Mouse (Mus musculus) forebrain, embryonic 16.5 days (tissue): ENCODE data around the gene Edrf1. TPM values are rescaled to one million over a fixed set of nuclear protein-coding genes. Genes with fewer than 3 reads are reported as not detected.

Experiments used
- ATAC-seq: fragments of 200-750 bp; cut with Nextera tagmentation; 2 replicates; pipeline ENCODE4 v1.8.0; 2017; ENCODE audit warnings: mild to moderate bottlenecking, moderate library complexity
- H3K27ac ChIP-seq: fragments of 300-500 bp; sonication (generic); 2 replicates; pipeline ENCODE4 v1.5.1; 2014; ENCODE audit warnings: low read length, control low read depth
- H3K27me3 ChIP-seq: fragments of 300-500 bp; sonication (generic); replicated peaks from 2 replicates; pipeline ENCODE4 v1.6.1; 2014; ENCODE audit warnings: low read length; ENCODE audit not compliant: control insufficient read depth, insufficient read depth
- H3K36me3 ChIP-seq: fragments of 300-500 bp; sonication (generic); 2 replicates; pipeline ENCODE4 v1.6.1; 2014; ENCODE audit not compliant: control insufficient read depth, insufficient read depth
- H3K4me1 ChIP-seq: fragments of 300-500 bp; sonication (generic); replicated peaks from 2 replicates; pipeline ENCODE4 v1.6.1; 2014; ENCODE audit warnings: low read length; ENCODE audit not compliant: control insufficient read depth, insufficient read depth
- H3K4me2 ChIP-seq: fragments of 300-500 bp; sonication (generic); 2 replicates; pipeline ENCODE4 v1.6.1; 2014; ENCODE audit warnings: mild to moderate bottlenecking, low read length, control low read depth
- H3K4me3 ChIP-seq: fragments of 300-500 bp; sonication (generic); replicated peaks from 2 replicates; pipeline ENCODE4 v1.5.1; 2014; ENCODE audit warnings: mild to moderate bottlenecking, low read length, control low read depth
- H3K9ac ChIP-seq: fragments of 300-500 bp; sonication (generic); replicated peaks from 2 replicates; pipeline ENCODE4 v1.6.1; 2014; ENCODE audit warnings: low read depth, low read length, control low read depth
- H3K9me3 ChIP-seq: fragments of 300-500 bp; sonication (generic); 2 replicates; pipeline ENCODE4 v1.6.1; 2016; ENCODE audit warnings: low read length; ENCODE audit not compliant: control insufficient read depth
- WGBS: fragments of 180-500 bp; shearing (Covaris S2); extraction: QIAGEN DNeasy Blood & Tissue Kit; methylation state at CpG from one replicate; pipeline ENCODE4 v1.1.7; 2014; 5-methylcytosine and 5-hydroxymethylcytosine counted together
- polyA plus RNA-seq: library from polyadenylated mRNA; unstranded; fragments of >200 nt; fragmentation: Nextera tagmentation; extraction: Ambion mirVana; gene quantifications from 2 replicates; pipeline ENCODE4 v1.2.1, GENCODE M21; 2015

The Edrf1 gene
- polyA plus RNA-seq, 1 experiment from 2014 or later: 25.0 TPM

- H3K4me3 ChIP-seq: peak overlapping the region; percentile 90
- H3K4me1 ChIP-seq: peaks cover 16% of the 10 kb centered on the region
- peak overlapping the region; percentile 84 for H3K27ac ChIP-seq
- H3K27me3 ChIP-seq: no peaks in the 10 kb centered on the region
- H3K4me2 ChIP-seq: peak overlapping the region; percentile 58
- 1% methylated on average over 21 of the region's 21 CpGs for WGBS
- H3K36me3 ChIP-seq: peaks cover 12% of the 10 kb centered on the region
- no peaks in the 10 kb centered on the region for H3K9me3 ChIP-seq
- H3K9ac ChIP-seq: peak overlapping the region; percentile 90
- peak; percentile 43 for ATAC-seq
Observed at GRCm38 (mm10) chr7:133636738-133637352, 498 bp upstream of the Edrf1 start.

DNA sequence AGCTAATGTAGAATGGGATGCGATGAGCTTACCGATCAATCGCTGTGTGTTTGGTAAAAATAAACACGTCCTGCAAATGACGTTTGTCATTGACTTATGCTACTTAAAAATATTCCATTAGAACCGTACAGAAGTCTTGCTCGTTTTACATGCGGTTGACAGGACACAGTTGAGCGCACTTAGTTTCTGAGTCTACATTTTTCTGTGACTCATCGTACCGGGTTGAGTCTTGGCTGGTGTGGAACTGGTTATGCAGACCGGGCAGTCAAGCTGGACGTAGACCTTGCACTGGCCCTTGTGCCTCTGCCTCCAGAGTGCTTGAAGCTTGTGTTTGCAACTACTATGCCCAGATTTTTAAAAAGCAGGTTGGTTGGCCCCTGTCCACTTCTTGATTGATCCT is 963 bp downstream of the Edrf1 start:
- Histone ChIP-seq H3K36me3 (peaks cover 22% of the 10 kb centered on the region), H3K27me3 (no peaks in the 10 kb centered on the region), H3K9ac (peak overlapping the region; percentile 90), H3K27ac (no peak overlapping the region; the same call in 1 of the 2 replicates), H3K4me1 (peaks cover 16% of the 10 kb centered on the region), H3K4me3 (peak overlapping the region; percentile 90), H3K9me3 (no peaks in the 10 kb centered on the region), H3K4me2 (peak overlapping the region; percentile 90)
- ATAC-seq: no peak
- WGBS: 14% methylated on average over 13 of the region's 13 CpGs

- no peaks in the 10 kb centered on the region for H3K9me3 ChIP-seq
- H3K4me2 ChIP-seq: peak overlapping the region; percentile 90
- ATAC-seq: no peak
- no peak overlapping the region for H3K27ac ChIP-seq
- H3K27me3 ChIP-seq: no peaks in the 10 kb centered on the region
- WGBS: 70% methylated on average over 13 of the region's 13 CpGs
- no peak overlapping the region for H3K4me3 ChIP-seq
- H3K4me1 ChIP-seq: peaks cover 16% of the 10 kb centered on the region
- no peak overlapping the region for H3K9ac ChIP-seq
- H3K36me3 ChIP-seq: peaks cover 26% of the 10 kb centered on the region
Observed at GRCm38 (mm10) chr7:133638821-133639220, 1.5 kb downstream of the Edrf1 start.

GRCm38 (mm10) chr7:133645716-133646115 is 8.4 kb downstream of the Edrf1 start:
- Histone ChIP-seq H3K4me1 (no peaks in the 10 kb centered on the region), H3K9me3 (no peaks in the 10 kb centered on the region), H3K27ac (no peak overlapping the region), H3K9ac (no peak overlapping the region), H3K27me3 (no peaks in the 10 kb centered on the region), H3K4me3 (no peak overlapping the region), H3K36me3 (peaks cover 49% of the 10 kb centered on the region), H3K4me2 (no peak overlapping the region)
- ATAC-seq: no peak
- 87% methylated on average over 6 of the region's 6 CpGs for WGBS

GRCm38 (mm10) chr7:133662467-133662866 is 25.1 kb downstream of the Edrf1 start:
- Histone ChIP-seq H3K4me2 (no peak overlapping the region), H3K9ac (no peak overlapping the region), H3K27me3 (no peaks in the 10 kb centered on the region), H3K4me1 (no peaks in the 10 kb centered on the region), H3K36me3 (peaks cover 52% of the 10 kb centered on the region), H3K27ac (no peak overlapping the region), H3K4me3 (no peak overlapping the region), H3K9me3 (no peaks in the 10 kb centered on the region)
- 84% methylated on average over 1 of the region's 1 CpGs for WGBS
- ATAC-seq: no peak

DNA sequence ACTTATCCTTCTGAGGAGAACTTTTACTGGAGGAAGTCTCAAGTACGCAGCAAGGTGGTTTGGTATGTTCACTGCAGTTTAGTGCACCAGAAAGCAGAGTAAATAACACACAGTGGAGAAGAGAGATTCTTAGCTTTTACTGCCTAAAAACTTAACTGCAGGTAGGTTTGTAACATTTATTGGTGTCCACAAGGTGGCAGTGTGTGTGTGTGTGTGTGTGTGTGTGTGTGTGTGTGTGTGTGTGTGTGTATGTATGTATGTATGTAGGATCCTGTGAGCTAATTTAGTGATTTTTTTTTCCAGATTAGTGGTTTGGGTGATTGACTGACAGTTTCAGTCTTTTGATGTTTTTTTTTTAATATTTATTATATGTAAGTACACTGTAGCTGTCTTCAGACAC is 31.7 kb downstream of the Edrf1 start:
- Histone ChIP-seq H3K4me3 (no peak overlapping the region), H3K36me3 (peaks cover 22% of the 10 kb centered on the region), H3K9me3 (no peaks in the 10 kb centered on the region), H3K27ac (no peak overlapping the region), H3K4me1 (no peaks in the 10 kb centered on the region), H3K27me3 (no peaks in the 10 kb centered on the region), H3K9ac (no peak overlapping the region), H3K4me2 (no peak overlapping the region)
- 95% methylated on average over 1 of the region's 1 CpGs for WGBS
- no peak for ATAC-seq

- Histone ChIP-seq H3K36me3 (peaks cover 22% of the 10 kb centered on the region), H3K9ac (no peak overlapping the region), H3K9me3 (no peaks in the 10 kb centered on the region), H3K27ac (no peak overlapping the region), H3K4me1 (no peaks in the 10 kb centered on the region), H3K4me3 (no peak overlapping the region), H3K4me2 (no peak overlapping the region), H3K27me3 (no peaks in the 10 kb centered on the region)
- ATAC-seq: no peak
- WGBS: 96% methylated on average over 9 of the region's 9 CpGs
Observed at GRCm38 (mm10) chr7:133669946-133670345, 32.6 kb downstream of the Edrf1 start.

- H3K27ac ChIP-seq: no peak overlapping the region
- H3K9ac ChIP-seq: no peak overlapping the region
- H3K4me3 ChIP-seq: no peak overlapping the region
- ATAC-seq: no peak
- H3K27me3 ChIP-seq: no peaks in the 10 kb centered on the region
- 94% methylated on average over 3 of the region's 3 CpGs for WGBS
- no peaks in the 10 kb centered on the region for H3K4me1 ChIP-seq
- H3K4me2 ChIP-seq: no peak overlapping the region
- H3K9me3 ChIP-seq: no peaks in the 10 kb centered on the region
- peaks cover 17% of the 10 kb centered on the region; the same call in 1 of the 2 replicates for H3K36me3 ChIP-seq
Observed at GRCm38 (mm10) chr7:133670846-133671245, 33.5 kb downstream of the Edrf1 start.

DNA sequence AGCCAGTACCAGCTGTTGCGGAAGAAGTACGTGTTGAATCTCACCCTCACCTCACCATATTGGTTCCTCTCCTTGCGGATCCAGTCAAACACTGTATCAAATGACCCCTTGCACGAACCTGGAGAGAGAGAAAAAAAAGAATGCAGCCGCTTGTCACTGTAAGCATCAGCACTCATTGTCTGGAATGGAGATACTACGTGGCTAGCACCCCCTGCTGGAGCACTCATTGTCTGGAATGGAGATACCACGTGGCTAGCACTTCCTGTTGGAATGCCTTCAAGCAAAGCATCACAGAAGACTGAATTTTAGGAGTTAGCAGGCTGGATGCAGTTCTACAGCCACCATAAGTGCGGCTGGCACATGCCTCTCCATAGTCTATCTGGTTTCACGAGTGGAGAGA is 38.7 kb downstream of the Edrf1 start:
- Histone ChIP-seq H3K9me3 (no peaks in the 10 kb centered on the region), H3K9ac (no peak overlapping the region), H3K4me2 (no peak overlapping the region), H3K4me3 (no peak overlapping the region), H3K27me3 (no peaks in the 10 kb centered on the region), H3K36me3 (peaks cover 9% of the 10 kb centered on the region; the same call in 1 of the 2 replicates), H3K4me1 (no peaks in the 10 kb centered on the region), H3K27ac (no peak overlapping the region)
- no peak for ATAC-seq
- 70% methylated on average over 9 of the region's 9 CpGs for WGBS

- Histone ChIP-seq H3K9ac (no peak overlapping the region), H3K27me3 (no peaks in the 10 kb centered on the region), H3K4me2 (no peak overlapping the region), H3K4me3 (no peak overlapping the region), H3K27ac (no peak overlapping the region), H3K36me3 (no peaks in the 10 kb centered on the region), H3K4me1 (no peaks in the 10 kb centered on the region), H3K9me3 (no peaks in the 10 kb centered on the region)
- 88% methylated on average over 8 of the region's 8 CpGs for WGBS
- ATAC-seq: no peak
Observed at GRCm38 (mm10) chr7:133678716-133679115, 41.4 kb downstream of the Edrf1 start.
